Mouse (Mus musculus): ENCODE results near the gene D130040H23Rik. TPM values are rescaled to one million over a fixed set of nuclear protein-coding genes. Genes with fewer than 3 reads are reported as not detected.

Gene D130040H23Rik
- polyA plus RNA-seq (2017; shearing (Covaris generic)) = 8.1 TPM

GRCm38 (mm10) chr8:69270386-69271202 lies at the start of gene D130040H23Rik:
TSS of gene D130040H23Rik (plus strand) at chr8:69271080.

Other genes with a start within 250 kb of the D130040H23Rik start
- gene Zfp930, start 62.0 kb upstream of the D130040H23Rik start, polyA plus RNA-seq (2017; shearing (Covaris generic)) = 8.4 TPM
- gene Gm9495, start 182.5 kb downstream of the D130040H23Rik start, polyA plus RNA-seq (2017; shearing (Covaris generic)) = not detected

Data from effector memory CD4-positive, alpha-beta T cell, adult 7 months (primary cell).